Mouse (Mus musculus) bone marrow macrophage, adult 2 months (primary cell): ENCODE measurements around the gene Osm. TPM values are rescaled to one million over a fixed set of nuclear protein-coding genes. Genes with fewer than 3 reads are reported as not detected.

ENCODE experiments used
- H3K27ac ChIP-seq: 2 replicates; pipeline ENCODE4 v1.5.1; 2012; ENCODE audit warnings: low read depth, low read length; ENCODE audit not compliant: insufficient read depth
- H3K4me1 ChIP-seq: 2 replicates; pipeline ENCODE4 v1.6.1; 2012; ENCODE audit warnings: low read length; ENCODE audit not compliant: control insufficient read depth, insufficient read depth
- H3K4me3 ChIP-seq: 2 replicates; pipeline ENCODE4 v1.5.1; 2012; ENCODE audit warnings: mild to moderate bottlenecking, low read length, moderate library complexity; ENCODE audit not compliant: insufficient read depth
- CTCF ChIP-seq: IDR thresholded peaks from 2 replicates; pipeline ENCODE4 v1.5.1; 2012; ENCODE audit warnings: low read depth, mild to moderate bottlenecking, low read length, moderate library complexity
- POLR2A ChIP-seq: IDR thresholded peaks from 2 replicates; pipeline ENCODE4 v1.6.1; 2012; ENCODE audit warnings: mild to moderate bottlenecking, low read depth, low read length, borderline replicate concordance
- polyA plus RNA-seq: library from polyadenylated mRNA; stranded (reverse); fragments of >200 nt; gene quantifications from 2 replicates; pipeline ENCODE4 v1.2.4, GENCODE M21; 2012; ENCODE audit not compliant: missing spikeins, insufficient read depth, insufficient read length

The Osm gene
- polyA plus RNA-seq, 1 experiment: 5.3 TPM

- H3K4me1 ChIP-seq: no peaks in the 10 kb centered on the region
Observed at GRCm38 (mm10) chr11:4250290-4250689, 14.1 kb downstream of the Osm start.

GRCm38 (mm10) chr11:4251376-4251775 is 15.2 kb downstream of the Osm start:
- TF ChIP-seq CTCF: no peak
- TF ChIP-seq POLR2A: no peak
- no peak overlapping the region for H3K27ac ChIP-seq

More at GRCm38 (mm10) chr11:4250290-4250689, 14.1 kb downstream of the Osm start:
- no peak overlapping the region for H3K27ac ChIP-seq
- TF ChIP-seq POLR2A (no peak), CTCF (no peak)
- no peak overlapping the region for H3K4me3 ChIP-seq

GRCm38 (mm10) chr11:4252886-4253285 is 16.7 kb downstream of the Osm start:
- TF ChIP-seq CTCF: no peak
- no peak for TF ChIP-seq POLR2A
- Histone ChIP-seq H3K4me1 (no peaks in the 10 kb centered on the region), H3K4me3 (no peak overlapping the region), H3K27ac (no peak overlapping the region)

More at GRCm38 (mm10) chr11:4251376-4251775, 15.2 kb downstream of the Osm start:
- no peak overlapping the region for H3K4me3 ChIP-seq
- no peaks in the 10 kb centered on the region for H3K4me1 ChIP-seq

- H3K4me1 ChIP-seq: peaks cover 13% of the 10 kb centered on the region
- H3K27ac ChIP-seq: no peak within 1 kb of the TSS
- no peak for TF ChIP-seq CTCF
- no peak within 1 kb of the TSS for H3K4me3 ChIP-seq
Observed at GRCm38 (mm10) chr11:4256846-4257607, 20.8 kb downstream of the Osm start, which contains the start of gene Lif. Gene Lif, plus strand, starts transcription at chr11:4257557.

- Histone ChIP-seq H3K4me1 (peaks cover 13% of the 10 kb centered on the region), H3K27ac (no peak overlapping the region), H3K4me3 (no peak overlapping the region)
- TF ChIP-seq CTCF (no peak), POLR2A (no peak)
Observed at GRCm38 (mm10) chr11:4257756-4258155, 21.5 kb downstream of the Osm start.

- TF ChIP-seq CTCF (peak; percentile 100), POLR2A (no peak)
- no peak overlapping the region for H3K4me3 ChIP-seq
Observed at GRCm38 (mm10) chr11:4258657-4259082, 22.4 kb downstream of the Osm start.

GRCm38 (mm10) chr11:4260463-4261187 is 24.4 kb downstream of the Osm start:
- peaks cover 13% of the 10 kb centered on the region for H3K4me1 ChIP-seq
- peak overlapping the region; percentile 41 for H3K4me3 ChIP-seq
- H3K27ac ChIP-seq: peak overlapping the region; percentile 26; the same call in 1 of the 2 replicates
- TF ChIP-seq CTCF: no peak
- no peak for TF ChIP-seq POLR2A

More at GRCm38 (mm10) chr11:4258657-4259082, 22.4 kb downstream of the Osm start:
- peaks cover 13% of the 10 kb centered on the region for H3K4me1 ChIP-seq
- no peak overlapping the region for H3K27ac ChIP-seq

GRCm38 (mm10) chr11:4261188-4261494 is 24.9 kb downstream of the Osm start:
- H3K4me1 ChIP-seq: peaks cover 13% of the 10 kb centered on the region
- H3K4me3 ChIP-seq: peak overlapping the region; percentile 41
- TF ChIP-seq CTCF (peak; percentile 91), POLR2A (no peak)
- no peak overlapping the region for H3K27ac ChIP-seq

- Histone ChIP-seq H3K4me1 (peaks cover 13% of the 10 kb centered on the region), H3K4me3 (no peak overlapping the region), H3K27ac (no peak overlapping the region)
- TF ChIP-seq CTCF (no peak), POLR2A (no peak)
Observed at GRCm38 (mm10) chr11:4261969-4262368, 25.7 kb downstream of the Osm start.

- H3K4me1 ChIP-seq: peaks cover 13% of the 10 kb centered on the region
- H3K27ac ChIP-seq: no peak overlapping the region
- no peak overlapping the region for H3K4me3 ChIP-seq
- TF ChIP-seq CTCF (no peak), POLR2A (no peak)
Observed at GRCm38 (mm10) chr11:4262847-4263246, 26.6 kb downstream of the Osm start.
